Mouse (Mus musculus) kidney, postnatal 0 days (tissue): Measurements from ENCODE around the gene Fcer1g. TPM values are rescaled to one million over a fixed set of nuclear protein-coding genes. Genes with fewer than 3 reads are reported as not detected.

ENCODE experiments used
- ATAC-seq: fragments of 200-750 bp; cut with Nextera tagmentation; replicated peaks from 2 replicates; pipeline ENCODE4 v1.8.0; 2017; ENCODE audit warnings: low read depth, moderate number of reproducible peaks, moderate TSS enrichment, moderate library complexity; ENCODE audit not compliant: low FRiP score
- DNase-seq: peaks from one replicate; pipeline ENCODE4 v3.0.0-alpha.2; 2016; ENCODE audit warnings: low spot score
- H3K27ac ChIP-seq: fragments of 300-500 bp; sonication (generic); 2 replicates; pipeline ENCODE4 v1.5.1; 2014; ENCODE audit warnings: mild to moderate bottlenecking
- H3K27me3 ChIP-seq: fragments of 300-500 bp; sonication (generic); 2 replicates; pipeline ENCODE4 v1.6.1; 2014; ENCODE audit warnings: low read length, mixed read lengths; ENCODE audit not compliant: insufficient read depth
- H3K36me3 ChIP-seq: fragments of 300-500 bp; sonication (generic); 2 replicates; pipeline ENCODE4 v1.6.1; 2014; ENCODE audit warnings: low read length, mixed read lengths; ENCODE audit not compliant: insufficient read depth
- H3K4me1 ChIP-seq: fragments of 300-500 bp; sonication (generic); replicated peaks from 2 replicates; pipeline ENCODE4 v1.6.1; 2014; ENCODE audit warnings: antibody characterized with exemption, low read length, mixed read lengths; ENCODE audit not compliant: insufficient read depth
- H3K4me2 ChIP-seq: fragments of 300-500 bp; sonication (generic); 2 replicates; pipeline ENCODE4 v1.6.1; 2014; ENCODE audit warnings: mild to moderate bottlenecking, low read length, moderate library complexity, mixed read lengths
- H3K4me3 ChIP-seq: fragments of 300-500 bp; sonication (generic); replicated peaks from 2 replicates; pipeline ENCODE4 v1.5.1; 2014; ENCODE audit warnings: low read depth, low read length
- H3K9ac ChIP-seq: fragments of 300-500 bp; sonication (generic); 2 replicates; pipeline ENCODE4 v1.6.1; 2014; ENCODE audit warnings: low read depth, low read length
- H3K9me3 ChIP-seq: fragments of 300-500 bp; sonication (generic); replicated peaks from 2 replicates; pipeline ENCODE4 v1.6.1; 2016; ENCODE audit warnings: low read length, inconsistent platforms, mixed read lengths
- CTCF ChIP-seq: IDR thresholded peaks from 2 replicates; pipeline ENCODE4 v1.5.1; 2016; ENCODE audit warnings: antibody characterized with exemption, low read depth, mild to moderate bottlenecking, moderate library complexity
- WGBS: fragments of 180-500 bp; shearing (Covaris S2); extraction: QIAGEN DNeasy Blood & Tissue Kit; methylation state at CpG from one replicate; pipeline ENCODE4 v1.1.7; 2014; 5-methylcytosine and 5-hydroxymethylcytosine counted together
- polyA plus RNA-seq: library from polyadenylated mRNA; unstranded; fragments of >200 nt; fragmentation: Nextera tagmentation; extraction: Ambion mirVana; gene quantifications from 2 replicates; pipeline ENCODE4 v1.2.1, GENCODE M21; 2015

Gene Fcer1g
- polyA plus RNA-seq, 1 experiment from 2014 or later = 50.1 TPM

DNA sequence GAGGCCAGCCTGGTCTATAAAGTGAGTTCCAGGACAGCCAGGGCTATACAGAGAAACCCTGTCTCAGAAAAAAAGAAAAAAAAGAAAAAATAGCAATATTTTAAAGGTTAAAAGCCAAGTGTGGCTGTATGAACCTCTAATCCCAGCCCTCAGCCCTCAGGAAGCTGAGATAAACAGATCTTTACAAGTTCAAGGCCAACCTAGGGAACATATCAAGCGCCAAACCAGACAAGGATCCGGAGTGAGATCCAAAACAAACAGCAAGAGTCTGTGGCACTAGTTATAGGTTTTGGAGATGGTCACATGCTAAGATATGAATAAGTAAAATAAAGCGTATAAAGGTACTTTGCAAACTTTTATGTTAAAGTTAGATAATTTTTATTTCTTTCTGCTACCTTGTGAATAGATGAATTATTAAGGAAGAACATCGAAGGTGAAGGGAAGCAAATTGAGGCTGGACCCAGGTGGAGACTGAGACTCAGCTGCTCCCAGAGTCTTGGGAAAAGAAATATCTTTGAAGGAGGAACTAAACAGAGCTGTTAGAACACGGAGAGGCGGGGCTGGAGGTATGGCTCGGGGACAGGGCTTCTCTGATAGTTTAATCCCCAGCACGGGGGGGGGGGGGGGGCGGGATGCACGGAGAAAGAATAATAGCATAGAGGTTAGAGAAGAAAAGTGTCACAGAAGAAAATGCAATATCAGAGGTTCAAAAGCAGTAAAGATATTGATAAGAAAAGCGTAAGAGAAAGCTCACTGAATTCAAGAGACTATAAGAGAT, 30.5 kb downstream of the Fcer1g start:
- H3K4me3 ChIP-seq = no peak overlapping the region
- H3K9ac ChIP-seq = no peak overlapping the region
- H3K36me3 ChIP-seq = no peaks in the 10 kb centered on the region
- DNase-seq (no peak), ATAC-seq (no peak)
- no peaks in the 10 kb centered on the region for H3K9me3 ChIP-seq
- H3K4me1 ChIP-seq = no peaks in the 10 kb centered on the region
- no peaks in the 10 kb centered on the region for H3K27me3 ChIP-seq
- H3K4me2 ChIP-seq = no peak overlapping the region
- WGBS = 65% methylated on average over 9 of the region's 11 CpGs
- no peak for TF ChIP-seq CTCF
- no peak overlapping the region for H3K27ac ChIP-seq

DNA sequence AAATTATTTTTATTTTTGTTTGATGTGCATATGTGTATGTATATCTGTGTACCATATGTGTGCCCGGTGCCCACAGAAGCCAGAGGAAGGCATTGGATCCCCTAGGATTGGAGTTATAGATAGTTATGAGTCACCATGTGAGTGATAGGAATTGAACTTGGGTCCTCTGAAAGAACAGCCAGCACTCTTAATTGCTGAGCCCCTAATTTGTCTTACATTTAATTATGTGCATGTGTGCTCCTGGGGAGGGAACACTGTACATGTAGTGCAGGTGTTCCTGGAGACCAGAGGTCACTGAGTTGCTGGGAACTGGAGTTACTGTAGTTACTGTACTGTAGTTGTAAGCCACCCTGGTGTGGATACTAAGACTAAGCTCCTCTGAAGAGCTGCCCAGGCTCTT, 33.4 kb downstream of the Fcer1g start:
- Histone ChIP-seq H3K9me3 (no peaks in the 10 kb centered on the region), H3K4me2 (no peak overlapping the region), H3K4me3 (no peak overlapping the region), H3K4me1 (peaks cover 5% of the 10 kb centered on the region; the same call in 1 of the 2 replicates), H3K36me3 (no peaks in the 10 kb centered on the region), H3K27me3 (peaks cover 2% of the 10 kb centered on the region), H3K9ac (no peak overlapping the region), H3K27ac (no peak overlapping the region)
- 90% methylated on average over 1 of the region's 1 CpGs for WGBS
- ATAC-seq (no peak), DNase-seq (no peak)
- TF ChIP-seq CTCF = no peak

DNA sequence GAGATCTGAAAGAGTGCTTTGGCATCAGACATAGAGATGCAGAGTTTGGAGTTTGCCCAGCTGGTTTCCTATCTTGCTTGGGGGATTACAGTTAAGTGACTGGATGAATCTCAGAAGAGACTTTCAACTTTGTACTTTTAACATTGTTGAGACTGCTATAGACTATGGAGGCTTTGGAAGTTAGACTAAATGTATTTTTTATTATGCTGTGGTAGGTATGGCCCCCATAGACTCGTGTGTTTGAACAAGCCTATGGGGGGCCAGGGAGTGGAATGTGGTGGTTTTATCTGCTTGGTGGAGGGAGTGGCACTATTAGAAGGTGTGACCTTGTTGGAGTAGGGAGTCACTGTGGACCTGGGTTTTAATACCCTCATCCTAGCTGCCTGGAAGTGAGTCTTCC, 34.6 kb downstream of the Fcer1g start:
- Histone ChIP-seq H3K4me1 (peaks cover 12% of the 10 kb centered on the region; the same call in 1 of the 2 replicates), H3K9me3 (no peaks in the 10 kb centered on the region), H3K27me3 (peaks cover 9% of the 10 kb centered on the region), H3K4me2 (no peak overlapping the region), H3K27ac (no peak overlapping the region), H3K9ac (no peak overlapping the region), H3K4me3 (no peak overlapping the region), H3K36me3 (no peaks in the 10 kb centered on the region)
- ATAC-seq = no peak
- TF ChIP-seq CTCF = no peak
- WGBS = 48% methylated on average over 1 of the region's 1 CpGs
- no peak for DNase-seq

DNA sequence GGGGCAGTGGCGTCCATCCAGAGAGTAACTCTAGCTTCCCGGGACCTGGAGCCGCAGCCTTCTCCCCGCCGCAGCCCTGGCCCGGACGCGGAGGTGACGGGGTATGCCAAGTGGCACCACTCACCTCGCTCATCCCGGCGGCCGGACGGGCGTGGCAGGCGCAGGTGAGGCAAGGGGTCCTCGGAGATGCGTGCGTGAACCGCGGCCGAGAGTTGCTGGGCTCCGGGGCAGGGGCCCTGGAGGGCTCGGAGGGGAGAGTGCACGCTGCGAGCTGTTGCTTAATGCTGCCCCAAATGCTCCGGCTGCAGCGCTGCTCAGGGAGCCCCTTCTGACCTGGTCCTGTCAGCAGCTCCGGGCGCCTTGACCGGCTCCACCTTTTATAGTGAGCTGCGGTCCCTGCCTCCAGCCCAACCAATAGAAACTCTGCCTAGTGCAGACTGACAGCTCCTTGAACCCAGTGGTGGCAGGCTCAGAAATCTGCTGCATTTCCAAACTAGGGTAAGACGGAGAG, 38.2 kb downstream of the Fcer1g start, which contains the start of gene Pcp4l1:
Gene Pcp4l1 (minus strand): TSS at position 382 of the 511 bp plus-strand sequence.
- Histone ChIP-seq H3K4me2 (peak within 1 kb of the TSS; percentile 85), H3K27ac (no peak within 1 kb of the TSS), H3K36me3 (no peaks in the 10 kb centered on the region), H3K4me3 (peak within 1 kb of the TSS; percentile 43), H3K27me3 (peaks cover 22% of the 10 kb centered on the region), H3K9me3 (no peaks in the 10 kb centered on the region), H3K9ac (peak within 1 kb of the TSS; percentile 45; the same call in 1 of the 2 replicates), H3K4me1 (peaks cover 23% of the 10 kb centered on the region)
- no peak for TF ChIP-seq CTCF
- WGBS = under 1% methylated on average over 33 of the region's 33 CpGs
- DNase-seq = peak; percentile 67
- ATAC-seq = peak; percentile 77; the same call in 1 of the 2 replicates

DNA sequence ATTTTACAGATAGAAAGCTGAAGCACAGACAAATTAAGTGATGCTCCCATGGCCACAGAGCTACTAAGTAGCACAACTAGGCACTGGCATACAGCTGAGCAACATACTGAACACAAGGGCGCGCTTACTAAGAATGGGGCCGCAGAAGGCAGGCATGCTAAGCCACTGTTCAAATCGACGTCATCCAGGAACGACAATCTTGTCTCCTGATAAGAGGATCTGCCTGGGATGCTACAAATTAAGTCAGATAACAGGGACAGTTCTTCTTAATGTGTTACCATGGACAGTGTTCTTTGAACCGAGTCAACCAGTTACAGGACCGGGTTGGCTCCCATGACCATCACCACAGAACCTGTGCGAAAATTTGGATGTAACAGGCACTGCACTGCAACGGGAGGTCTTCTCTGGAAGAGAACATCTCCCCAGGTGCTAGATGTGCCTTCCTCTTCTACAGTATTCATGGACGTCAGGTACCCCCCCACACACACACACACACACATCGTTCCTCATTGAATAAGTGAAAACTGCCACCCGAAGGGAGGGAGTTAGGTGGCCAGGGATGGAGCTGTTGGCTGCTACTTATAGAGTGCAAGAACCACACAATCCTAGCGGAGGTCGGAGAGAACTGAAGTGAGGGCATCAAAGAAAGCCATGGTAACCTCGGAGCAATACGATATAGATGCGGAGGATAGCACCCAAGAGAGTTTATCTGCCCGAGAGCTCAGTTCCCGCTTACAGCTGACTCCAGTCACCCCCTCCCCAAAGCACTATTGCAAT, 38.9 kb downstream of the Fcer1g start:
- ATAC-seq (no peak), DNase-seq (peak; percentile 16)
- peak overlapping the region; percentile 85 for H3K4me2 ChIP-seq
- peak overlapping the region; percentile 45; the same call in 1 of the 2 replicates for H3K9ac ChIP-seq
- WGBS = 15% methylated on average over 20 of the region's 20 CpGs
- H3K27ac ChIP-seq = no peak overlapping the region
- TF ChIP-seq CTCF = no peak
- H3K9me3 ChIP-seq = no peaks in the 10 kb centered on the region
- peaks cover 22% of the 10 kb centered on the region for H3K27me3 ChIP-seq
- peak overlapping the region; percentile 43 for H3K4me3 ChIP-seq
- no peaks in the 10 kb centered on the region for H3K36me3 ChIP-seq
- peaks cover 23% of the 10 kb centered on the region for H3K4me1 ChIP-seq
